Mouse (Mus musculus) cerebellum, adult 18-20 months (tissue): ENCODE results near the gene Car11.

ENCODE experiments used
- DNase-seq, 2 experiments: peaks; one replicate each; pipeline ENCODE4 v3.0.0; 2021

Car11 gene

GRCm38 (mm10) chr7:45725151-45725550 lies 25.5 kb downstream of the Car11 start:
- DNase-seq: no peak

- DNase-seq: no peak
These were observed 26.1 kb downstream of the Car11 start, which contains the start of gene Spaca4 for GRCm38 (mm10) chr7:45725713-45726112. Gene Spaca4, minus strand, starts transcription at chr7:45725813.

DNA sequence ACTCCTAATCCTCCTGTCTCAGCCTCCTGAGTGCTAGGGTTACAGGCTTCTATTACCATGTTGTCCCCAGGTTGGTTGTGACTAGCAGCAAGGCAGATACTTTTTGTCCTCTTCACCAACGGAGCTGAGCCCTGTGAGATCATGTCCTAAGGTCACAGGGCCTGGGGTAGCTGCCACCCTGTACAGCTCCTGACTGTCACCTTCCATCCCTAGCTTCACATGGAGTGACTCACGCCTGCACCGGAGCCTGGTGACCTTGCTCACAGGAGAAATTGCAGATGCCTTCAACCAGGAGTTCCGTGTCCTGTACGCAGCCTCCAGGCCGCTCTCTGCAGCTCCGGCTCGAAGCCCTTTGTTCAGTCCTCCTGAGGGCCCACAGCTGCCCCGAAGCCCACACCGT lies 26.8 kb downstream of the Car11 start:
- DNase-seq: no peak

GRCm38 (mm10) chr7:45727625-45728024 lies 28.0 kb downstream of the Car11 start:
- DNase-seq: no peak

DNA sequence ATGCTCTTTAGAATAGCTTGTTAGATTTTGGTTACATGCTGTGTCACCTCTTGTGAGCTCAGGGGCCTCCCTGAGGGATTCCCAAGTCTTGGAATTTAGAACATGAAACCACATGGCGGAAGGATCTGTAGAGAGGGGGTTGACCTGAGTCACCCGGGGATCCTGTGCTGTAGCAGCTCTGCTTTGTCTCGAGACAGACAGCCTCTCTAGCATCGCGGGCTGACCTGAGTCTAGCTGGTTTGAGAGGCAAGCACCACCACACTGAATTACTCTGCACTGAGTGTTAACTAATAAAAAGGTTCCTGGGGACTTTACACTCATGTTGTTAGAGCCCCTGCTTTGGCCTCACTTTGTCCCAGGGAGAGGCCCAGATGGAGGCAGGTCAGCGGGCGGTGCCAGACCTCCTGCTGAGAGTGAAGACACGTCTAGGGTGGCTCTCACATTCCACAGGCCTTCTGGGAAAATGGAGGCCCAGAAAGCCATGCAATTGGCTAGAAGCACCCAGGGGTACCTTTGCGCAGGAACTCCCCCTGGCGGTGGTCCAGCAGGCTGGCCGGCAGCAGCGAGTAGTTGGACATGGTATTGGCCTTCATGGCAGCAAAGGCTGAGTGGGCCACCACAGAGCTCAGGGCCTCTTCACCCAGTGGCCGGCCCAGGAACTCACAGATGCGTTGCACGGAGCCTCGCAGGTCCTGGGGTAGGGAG lies 31.2 kb downstream of the Car11 start:
- no peak for DNase-seq

DNA sequence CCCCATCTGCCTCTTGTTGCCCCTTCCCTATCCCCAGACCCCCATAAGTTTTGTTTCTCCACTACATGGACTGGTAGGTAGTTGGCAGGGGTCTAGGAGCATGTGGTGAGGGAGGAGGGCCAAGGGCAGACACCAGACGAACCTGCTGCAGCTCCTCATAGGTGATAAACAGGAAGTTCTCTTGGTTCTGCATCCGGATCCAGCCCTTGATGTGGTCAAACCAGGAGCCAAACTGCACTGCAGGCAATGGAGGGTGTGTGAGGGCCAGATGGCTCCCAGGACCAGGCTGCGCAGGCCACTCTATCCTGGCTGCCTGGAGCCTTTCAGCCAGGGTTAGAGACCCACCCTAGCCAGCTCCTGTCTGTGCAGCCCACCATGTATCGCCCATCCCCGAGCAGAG lies 33.8 kb downstream of the Car11 start:
- DNase-seq: no peak

- DNase-seq: peak; percentile 85 to 92
These were observed 39.6 kb downstream of the Car11 start for GRCm38 (mm10) chr7:45739162-45739763.

DNA sequence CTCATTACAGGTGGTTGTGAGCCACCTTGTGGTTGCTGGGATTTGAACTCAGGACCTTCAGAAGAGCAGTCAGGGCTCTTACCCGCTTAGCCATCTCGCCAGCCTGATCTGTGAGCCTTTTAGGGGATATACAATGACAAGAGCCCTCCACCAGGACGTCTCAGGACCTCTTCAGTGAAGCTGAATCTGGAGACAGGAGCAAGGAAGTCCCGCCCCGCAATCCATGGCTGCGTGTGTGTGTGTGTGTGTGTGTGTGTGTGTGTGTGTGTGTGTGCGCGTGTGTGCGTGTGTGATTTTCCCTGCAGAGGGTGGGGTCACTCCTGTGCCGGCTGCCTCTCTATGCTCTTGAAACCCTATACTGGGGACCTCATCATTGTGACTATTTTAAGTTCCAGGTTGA lies 40.2 kb downstream of the Car11 start:
- no peak for DNase-seq

DNA sequence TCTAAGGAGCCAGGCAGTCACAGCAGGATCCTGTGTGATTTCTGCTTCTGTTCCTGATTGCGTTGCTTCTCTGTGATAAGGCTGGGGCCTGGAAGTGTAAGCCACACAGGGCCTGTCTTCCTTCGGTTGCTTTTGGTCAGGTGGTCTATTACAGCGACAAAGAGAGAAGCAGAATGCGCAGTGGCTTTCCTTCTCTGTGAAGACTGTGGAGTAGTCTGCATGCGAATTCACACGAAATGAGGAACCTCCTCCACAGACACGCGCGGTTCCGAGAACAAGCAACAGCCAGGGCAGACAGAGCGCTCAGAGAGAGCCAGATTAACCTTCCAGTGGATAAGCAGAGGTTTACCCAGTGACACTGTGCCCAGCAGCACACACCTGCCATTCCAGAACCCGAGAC lies 41.7 kb downstream of the Car11 start:
- no peak for DNase-seq

DNA sequence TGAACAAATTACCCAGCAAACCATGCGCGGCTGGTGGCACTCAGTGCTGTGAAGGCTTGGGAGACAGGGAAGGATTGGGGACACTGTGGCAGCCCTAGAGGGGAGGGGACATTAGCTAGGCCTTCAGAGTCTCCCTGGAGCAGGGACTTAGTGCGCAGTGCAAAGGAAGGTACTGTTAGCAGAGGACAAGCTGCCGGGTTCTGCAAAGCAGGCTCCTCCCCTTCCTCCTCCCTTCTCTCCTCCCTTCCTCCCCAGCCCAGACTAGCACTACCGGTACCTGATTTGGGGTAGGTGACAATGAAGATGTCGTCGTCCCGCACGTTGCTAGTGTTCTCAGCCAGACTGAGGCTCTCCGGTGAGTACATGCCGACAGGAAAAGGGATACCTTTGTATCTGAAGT lies 42.1 kb downstream of the Car11 start:
- peak in 1 of 2 experiments; percentile 40 for DNase-seq

GRCm38 (mm10) chr7:45742338-45742737 lies 42.7 kb downstream of the Car11 start:
- peak; percentile 40 to 43 for DNase-seq

GRCm38 (mm10) chr7:45744387-45744786 lies 44.7 kb downstream of the Car11 start:
- peak; percentile 71 to 83 for DNase-seq

- DNase-seq: no peak
These were observed 46.9 kb downstream of the Car11 start for GRCm38 (mm10) chr7:45746518-45746917.

- DNase-seq: no peak
These were observed 47.8 kb downstream of the Car11 start for GRCm38 (mm10) chr7:45747450-45747849.

- DNase-seq: no peak
These were observed 48.5 kb downstream of the Car11 start for GRCm38 (mm10) chr7:45748110-45748509.

DNA sequence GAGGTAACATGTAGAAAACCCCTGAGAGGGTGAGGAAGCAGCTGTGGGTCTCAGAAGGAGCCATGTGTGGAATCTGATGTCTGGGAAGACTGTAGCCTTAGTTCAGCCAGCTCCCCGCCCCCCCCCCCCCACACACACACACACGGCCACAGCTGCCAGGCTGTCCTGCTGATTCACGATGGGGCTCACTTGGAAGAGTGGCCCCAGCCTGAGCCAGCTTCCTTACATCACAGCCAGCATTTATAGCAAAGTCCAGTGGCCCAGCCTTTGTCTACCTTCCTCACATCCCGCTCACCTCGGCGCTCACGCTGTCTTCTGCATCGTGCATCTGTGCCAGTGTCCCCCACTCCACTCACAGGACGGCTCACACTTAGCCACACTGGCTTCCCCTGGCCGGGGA lies 49.8 kb downstream of the Car11 start:
- no peak for DNase-seq

GRCm38 (mm10) chr7:45750162-45750561 lies 50.5 kb downstream of the Car11 start:
- DNase-seq: no peak
